Mouse (Mus musculus) layer of hippocampus, postnatal 10 days (tissue): ENCODE measurements around the gene Tbc1d20. TPM values are rescaled to one million over a fixed set of nuclear protein-coding genes. Genes with fewer than 3 reads are reported as not detected.
"Not testable (repeated sequence)": the region's sequence is repeated elsewhere in the genome, so short reads cannot be mapped to it uniquely, and the experiment has no call there.

Experiments used
- DNase-seq, 2 experiments: peaks; one replicate each; pipeline ENCODE4 v3.0.0; 2021; ENCODE audit warnings: low spot score in 2 of 2
- total RNA-seq, 2 experiments: library from RNA; stranded (reverse); gene quantifications; 2 replicates each; pipeline ENCODE4 v1.2.3; 2021

Tbc1d20 gene
- total RNA-seq, 2 experiments from 2014 or later: 47.6 to 52.3 TPM

DNA sequence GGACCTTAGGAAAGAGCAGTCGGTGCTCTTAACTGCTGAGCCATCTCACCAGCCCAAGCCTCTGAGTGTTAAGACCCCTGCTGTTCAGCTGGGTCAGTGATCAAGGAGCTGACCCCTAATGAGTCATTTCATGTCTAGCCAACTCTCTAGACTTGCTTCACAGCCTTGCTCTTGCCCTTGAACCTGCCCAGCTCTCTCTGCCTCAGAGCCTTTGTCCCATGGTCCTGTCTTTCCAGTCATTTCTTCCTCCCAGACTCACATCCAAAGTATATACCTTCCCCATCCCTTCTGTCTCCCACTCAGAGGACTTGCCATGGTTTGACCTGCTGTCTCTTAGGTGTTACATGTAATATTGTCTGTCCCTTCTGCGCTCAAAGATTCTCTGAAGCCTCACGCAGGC lies 63.6 kb downstream of the Tbc1d20 start:
- no peak for DNase-seq

DNA sequence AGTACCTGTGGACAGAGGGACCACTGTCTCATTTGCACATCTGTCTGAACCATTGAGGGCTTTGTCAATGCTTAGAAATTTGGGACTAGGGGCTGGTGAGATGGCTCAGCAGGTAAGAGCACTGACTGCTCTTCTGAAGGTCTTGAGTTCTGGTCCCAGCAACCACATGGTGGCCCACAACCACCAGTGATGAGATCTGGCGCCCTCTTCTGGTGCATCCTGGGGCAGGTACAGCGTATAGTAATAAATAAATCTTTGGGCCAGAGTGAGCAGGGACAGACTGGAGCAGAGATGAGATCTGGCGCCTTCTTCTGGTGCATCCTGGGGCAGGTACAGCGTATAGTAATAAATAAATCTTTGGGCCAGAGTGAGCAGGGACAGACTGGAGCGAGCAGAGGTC lies 65.3 kb downstream of the Tbc1d20 start:
- DNase-seq: not testable (repeated sequence)

DNA sequence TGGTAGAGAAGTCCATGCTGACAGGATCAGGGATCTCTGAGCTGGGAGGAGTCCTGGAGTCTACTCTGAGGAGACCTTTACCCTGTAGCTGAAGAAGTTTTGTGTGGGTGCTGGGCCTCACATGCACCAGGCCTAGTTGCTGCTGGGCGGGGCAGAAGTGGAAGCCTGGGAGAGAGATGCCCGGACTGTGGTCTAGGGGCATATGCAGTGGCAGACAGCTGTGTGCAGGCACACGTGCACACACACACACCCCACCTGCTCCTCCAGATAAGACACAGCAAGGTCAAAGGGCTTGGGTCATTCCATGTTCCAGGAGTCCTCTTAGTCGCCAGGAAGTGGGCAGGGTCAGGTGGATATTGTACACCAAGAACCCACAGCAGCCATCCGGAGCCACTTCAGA lies 66.0 kb downstream of the Tbc1d20 start:
- no peak for DNase-seq

GRCm38 (mm10) chr2:152360271-152360775 lies 66.7 kb downstream of the Tbc1d20 start:
- DNase-seq: no peak

GRCm38 (mm10) chr2:152361193-152361592 lies 67.6 kb downstream of the Tbc1d20 start:
- DNase-seq: no peak

Other genes starting within 250 kb of the Tbc1d20 start
- gene Scrt2, start 212.3 kb upstream of the Tbc1d20 start, total RNA-seq: 10 to 100 TPM; 20.8 to 21.8 TPM
- 10 to 100 TPM; 40.4 to 43.0 TPM for gene Srxn1, start 188.3 kb upstream of the Tbc1d20 start, total RNA-seq
- 1 to 10 TPM; 3.0 to 3.4 TPM for gene Tcf15, start 150.3 kb upstream of the Tbc1d20 start, total RNA-seq
- 100 to 1,000 TPM; 112 to 127 TPM for gene Csnk2a1, start 67.0 kb upstream of the Tbc1d20 start, total RNA-seq
- gene Rbck1, start 38.8 kb downstream of the Tbc1d20 start, total RNA-seq: 100 to 1,000 TPM; 101 to 102 TPM
- under 1 TPM; 0.30 to 0.58 TPM for gene Trib3, start 50.2 kb downstream of the Tbc1d20 start, total RNA-seq
- gene Nrsn2, start 82.8 kb downstream of the Tbc1d20 start, total RNA-seq: 10 to 100 TPM; 35.3 to 35.4 TPM
- gene Sox12, start 104.2 kb downstream of the Tbc1d20 start, total RNA-seq: 10 to 100 TPM; 37.5 to 38.1 TPM
- 10 to 100 TPM in 1 of 2 experiments, 1 to 10 TPM in 1; 9.9 to 12.1 TPM for gene Zcchc3, start 121.2 kb downstream of the Tbc1d20 start, total RNA-seq
- gene 6820408C15Rik, start 121.8 kb downstream of the Tbc1d20 start, total RNA-seq: 1 to 10 TPM; 3.5 to 4.3 TPM
- not detected for gene Defb23, start 170.8 kb downstream of the Tbc1d20 start, total RNA-seq
- gene Defb20, start 183.2 kb downstream of the Tbc1d20 start, total RNA-seq: not detected
- not detected for gene Defb22, start 196.3 kb downstream of the Tbc1d20 start, total RNA-seq
- gene Defb26, start 217.9 kb downstream of the Tbc1d20 start, total RNA-seq: not detected
- not detected for gene Defb28, start 224.4 kb downstream of the Tbc1d20 start, total RNA-seq
- not detected for gene Defb29, start 246.3 kb downstream of the Tbc1d20 start, total RNA-seq